Mouse (Mus musculus): ENCODE measurements around the gene Lgals9. TPM values are rescaled to one million over a fixed set of nuclear protein-coding genes. Genes with fewer than 3 reads are reported as not detected.
"Not testable (repeated sequence)": the region's sequence is repeated elsewhere in the genome, so short reads cannot be mapped to it uniquely, and the experiment has no call there.

The Lgals9 gene
- polyA plus RNA-seq, 1 experiment = not detected

- peaks cover 5% of the 10 kb centered on the region; the same call in 1 of the 2 replicates for H3K4me1 ChIP-seq (ENCODE audit: control insufficient read depth, insufficient read depth, low read length)
- H3K4me3 ChIP-seq (ENCODE audit: insufficient read depth, low read depth, low read length) = no peak overlapping the region
- H3K27ac ChIP-seq (ENCODE audit: insufficient read depth, low read depth, low read length) = no peak overlapping the region
- TF ChIP-seq POLR2A (IDR thresholded peaks at IDR 0.05; ENCODE audit: insufficient read depth, low read depth, low read length) = no peak
- no peak for TF ChIP-seq CTCF (IDR thresholded peaks at IDR 0.05; ENCODE audit: insufficient read depth, low read depth, low read length)
- 72% methylated on average over 5 of the region's 5 CpGs for WGBS
Measured at GRCm38 (mm10) chr11:79002551-79002951, 17.8 kb upstream of the Lgals9 start.

GRCm38 (mm10) chr11:79001871-79002270 lies 17.1 kb upstream of the Lgals9 start:
- Histone ChIP-seq H3K4me3 (ENCODE audit: insufficient read depth, low read depth, low read length) (no peak overlapping the region), H3K4me1 (ENCODE audit: control insufficient read depth, insufficient read depth, low read length) (peaks cover 5% of the 10 kb centered on the region; the same call in 1 of the 2 replicates), H3K27ac (ENCODE audit: insufficient read depth, low read depth, low read length) (no peak overlapping the region)
- TF ChIP-seq CTCF (IDR thresholded peaks at IDR 0.05; ENCODE audit: insufficient read depth, low read depth, low read length) (no peak), POLR2A (IDR thresholded peaks at IDR 0.05; ENCODE audit: insufficient read depth, low read depth, low read length) (no peak)
- 97% methylated on average over 4 of the region's 4 CpGs for WGBS

DNA sequence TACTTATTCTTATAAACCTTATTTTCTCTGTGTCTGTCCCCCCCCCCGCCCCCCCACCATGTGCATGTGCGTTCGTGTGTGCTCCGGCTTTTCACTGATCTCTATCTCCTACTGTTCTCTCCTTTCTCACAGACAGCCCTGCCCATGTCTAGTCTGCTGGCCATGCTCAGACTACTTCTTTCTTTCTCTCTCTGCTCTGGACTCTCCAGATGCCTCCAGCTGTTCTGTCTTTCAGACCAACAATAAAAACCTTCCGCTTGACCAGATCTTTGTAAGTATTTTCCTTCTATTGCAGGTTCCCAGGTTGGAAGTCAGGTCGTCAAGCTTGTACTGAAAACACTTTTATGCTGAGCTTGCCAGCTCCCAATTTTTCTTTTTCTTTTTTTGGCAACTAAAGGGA lies 14.4 kb upstream of the Lgals9 start:
- TF ChIP-seq CTCF (IDR thresholded peaks at IDR 0.05; ENCODE audit: insufficient read depth, low read depth, low read length) (no peak), POLR2A (IDR thresholded peaks at IDR 0.05; ENCODE audit: insufficient read depth, low read depth, low read length) (no peak)
- Histone ChIP-seq H3K4me3 (ENCODE audit: insufficient read depth, low read depth, low read length) (no peak overlapping the region), H3K27ac (ENCODE audit: insufficient read depth, low read depth, low read length) (no peak overlapping the region), H3K4me1 (ENCODE audit: control insufficient read depth, insufficient read depth, low read length) (peaks cover 5% of the 10 kb centered on the region; the same call in 1 of the 2 replicates)
- WGBS = 37% methylated on average over 6 of the region's 6 CpGs

DNA sequence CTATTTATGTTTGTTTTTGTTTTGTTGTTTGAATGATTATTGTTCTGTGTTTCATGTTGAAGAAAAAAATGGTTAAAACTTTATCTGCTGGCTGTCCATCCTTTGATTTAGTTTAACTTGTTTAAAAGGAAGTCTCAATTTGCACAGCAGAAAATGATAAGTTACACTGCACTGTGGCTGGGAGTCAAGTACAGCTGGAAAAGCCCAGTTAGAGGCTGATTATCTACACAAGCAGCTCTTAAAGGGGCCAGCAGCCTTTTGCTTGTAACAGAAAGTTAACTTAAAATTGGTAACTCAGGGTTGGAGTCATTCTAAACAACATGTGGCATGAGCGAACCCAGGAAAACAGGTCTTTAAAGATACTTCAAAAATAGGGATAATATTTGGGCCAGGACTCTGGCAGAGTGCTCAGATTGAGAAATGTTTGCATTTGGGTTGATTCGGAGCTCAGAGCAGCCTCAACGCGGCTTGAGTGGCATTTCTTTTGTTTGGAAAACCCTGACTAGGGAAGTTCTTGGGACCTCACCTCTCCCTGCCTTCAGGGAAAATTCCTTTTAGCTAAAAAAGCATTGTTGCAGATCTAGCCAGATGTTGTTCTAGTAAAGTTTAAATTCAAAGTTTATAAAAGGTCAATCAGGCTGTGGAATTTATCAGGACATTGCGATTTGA lies 6.3 kb upstream of the Lgals9 start:
- 61% methylated on average over 5 of the region's 5 CpGs for WGBS
- H3K27ac ChIP-seq (ENCODE audit: insufficient read depth, low read depth, low read length); H3K4me1 ChIP-seq (ENCODE audit: control insufficient read depth, insufficient read depth, low read length); H3K4me3 ChIP-seq (ENCODE audit: insufficient read depth, low read depth, low read length): not testable (repeated sequence)

GRCm38 (mm10) chr11:78990096-78990495 lies 5.3 kb upstream of the Lgals9 start:
- TF ChIP-seq POLR2A (IDR thresholded peaks at IDR 0.05; ENCODE audit: insufficient read depth, low read depth, low read length) (no peak), CTCF (IDR thresholded peaks at IDR 0.05; ENCODE audit: insufficient read depth, low read depth, low read length) (no peak)
- 77% methylated on average over 9 of the region's 9 CpGs for WGBS

GRCm38 (mm10) chr11:78989206-78989605 lies 4.5 kb upstream of the Lgals9 start:
- H3K4me3 ChIP-seq (ENCODE audit: insufficient read depth, low read depth, low read length); H3K27ac ChIP-seq (ENCODE audit: insufficient read depth, low read depth, low read length); H3K4me1 ChIP-seq (ENCODE audit: control insufficient read depth, insufficient read depth, low read length): not testable (repeated sequence)
- 97% methylated on average over 11 of the region's 11 CpGs for WGBS

More at GRCm38 (mm10) chr11:78990096-78990495, 5.3 kb upstream of the Lgals9 start:
- Histone ChIP-seq H3K27ac (ENCODE audit: insufficient read depth, low read depth, low read length) (no peak overlapping the region), H3K4me3 (ENCODE audit: insufficient read depth, low read depth, low read length) (no peak overlapping the region), H3K4me1 (ENCODE audit: control insufficient read depth, insufficient read depth, low read length) (no peaks in the 10 kb centered on the region)

GRCm38 (mm10) chr11:78986311-78987002 lies 1.7 kb upstream of the Lgals9 start:
- no peak for TF ChIP-seq CTCF (IDR thresholded peaks at IDR 0.05; ENCODE audit: insufficient read depth, low read depth, low read length)
- TF ChIP-seq POLR2A (IDR thresholded peaks at IDR 0.05; ENCODE audit: insufficient read depth, low read depth, low read length) = no peak
- Histone ChIP-seq H3K4me3 (ENCODE audit: insufficient read depth, low read depth, low read length) (no peak overlapping the region), H3K4me1 (ENCODE audit: control insufficient read depth, insufficient read depth, low read length) (no peaks in the 10 kb centered on the region), H3K27ac (ENCODE audit: insufficient read depth, low read depth, low read length) (no peak overlapping the region)
- WGBS = 95% methylated on average over 10 of the region's 10 CpGs

DNA sequence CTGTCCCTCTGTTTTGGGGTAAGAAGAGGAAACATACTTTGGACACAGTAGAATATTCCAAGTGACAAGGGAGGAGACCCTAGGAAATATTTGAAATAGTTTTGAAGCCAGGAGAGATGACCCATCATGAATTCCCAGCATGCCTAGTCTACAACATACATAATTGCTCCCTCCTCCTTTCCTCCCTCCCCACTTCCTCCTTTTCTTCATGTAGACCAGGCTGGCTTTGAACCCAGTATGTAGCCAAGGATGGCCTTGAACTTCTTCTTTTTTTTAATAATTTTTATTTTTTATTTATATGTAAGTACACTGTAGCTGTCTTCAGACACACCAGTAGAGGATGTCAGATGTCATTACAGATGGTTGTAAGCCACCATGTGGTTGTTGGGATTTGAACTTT lies 759 bp upstream of the Lgals9 start:
- TF ChIP-seq CTCF (IDR thresholded peaks at IDR 0.05; ENCODE audit: insufficient read depth, low read depth, low read length) (no peak), POLR2A (IDR thresholded peaks at IDR 0.05; ENCODE audit: insufficient read depth, low read depth, low read length) (no peak)
- Histone ChIP-seq H3K4me3 (ENCODE audit: insufficient read depth, low read depth, low read length) (no peak overlapping the region), H3K4me1 (ENCODE audit: control insufficient read depth, insufficient read depth, low read length) (no peaks in the 10 kb centered on the region), H3K27ac (ENCODE audit: insufficient read depth, low read depth, low read length) (no peak overlapping the region)

GRCm38 (mm10) chr11:78983539-78983938 lies 1.2 kb downstream of the Lgals9 start:
- whole genome bisulfite sequencing = 87% methylated on average over 7 of the region's 7 CpGs
- Histone ChIP-seq H3K4me3 (ENCODE audit: insufficient read depth, low read depth, low read length) (no peak overlapping the region; the same call in 1 of the 2 replicates), H3K4me1 (ENCODE audit: control insufficient read depth, insufficient read depth, low read length) (no peaks in the 10 kb centered on the region), H3K27ac (ENCODE audit: insufficient read depth, low read depth, low read length) (no peak overlapping the region)
- no peak for TF ChIP-seq CTCF (IDR thresholded peaks at IDR 0.05; ENCODE audit: insufficient read depth, low read depth, low read length)
- TF ChIP-seq POLR2A (IDR thresholded peaks at IDR 0.05; ENCODE audit: insufficient read depth, low read depth, low read length) = no peak

All from olfactory bulb, adult 2 months (tissue).